Mouse (Mus musculus) liver, embryonic 13.5 days (tissue): ENCODE measurements at regions not wholly inside any gene's neighbourhood (a gene's known extent, or its start where the extent isn't known, plus 50 kb on each side); places are given as distances from the start of the nearest gene placed in this dataset.

Source experiments
- ATAC-seq: fragments of 200-750 bp; cut with Nextera tagmentation; 2 replicates; pipeline ENCODE4 v1.8.0; 2017; ENCODE audit warnings: low read depth, mild to moderate bottlenecking, moderate number of reproducible peaks, moderate library complexity
- DNase-seq: peaks from one replicate; pipeline ENCODE4 v3.0.0; 2022
- H3K27ac ChIP-seq: fragments of 300-500 bp; sonication (generic); 2 replicates; pipeline ENCODE4 v1.5.1; 2015; ENCODE audit warnings: moderate library complexity, mild to moderate bottlenecking, inconsistent platforms
- H3K27me3 ChIP-seq: fragments of 300-500 bp; sonication (generic); 2 replicates; pipeline ENCODE4 v1.6.1; 2015; ENCODE audit warnings: mild to moderate bottlenecking, inconsistent platforms
- H3K36me3 ChIP-seq: fragments of 300-500 bp; sonication (generic); 2 replicates; pipeline ENCODE4 v1.6.1; 2015; ENCODE audit warnings: mild to moderate bottlenecking, inconsistent platforms
- H3K4me1 ChIP-seq: fragments of 300-500 bp; sonication (generic); replicated peaks from 2 replicates; pipeline ENCODE4 v1.6.1; 2015; ENCODE audit warnings: inconsistent platforms
- H3K4me2 ChIP-seq: fragments of 300-500 bp; sonication (generic); 2 replicates; pipeline ENCODE4 v1.6.1; 2015; ENCODE audit warnings: inconsistent platforms, mild to moderate bottlenecking, moderate library complexity
- H3K4me3 ChIP-seq: fragments of 300-500 bp; sonication (generic); replicated peaks from 2 replicates; pipeline ENCODE4 v1.5.1; 2015; ENCODE audit warnings: mild to moderate bottlenecking, inconsistent platforms
- H3K9ac ChIP-seq: fragments of 300-500 bp; sonication (generic); 2 replicates; pipeline ENCODE4 v1.6.1; 2015; ENCODE audit warnings: mild to moderate bottlenecking, inconsistent platforms
- H3K9me3 ChIP-seq: fragments of 300-500 bp; sonication (generic); replicated peaks from 2 replicates; pipeline ENCODE4 v1.6.1; 2016; ENCODE audit warnings: inconsistent platforms
- WGBS: fragments of 180-500 bp; shearing (Covaris S2); methylation state at CpG from one replicate; pipeline ENCODE4 v1.1.7; 2015; ENCODE audit not compliant: insufficient replicate concordance; 5-methylcytosine and 5-hydroxymethylcytosine counted together

- Histone ChIP-seq H3K9ac (no peak overlapping the region), H3K27ac (no peak overlapping the region), H3K4me3 (no peak overlapping the region), H3K27me3 (no peaks in the 10 kb centered on the region), H3K4me1 (no peaks in the 10 kb centered on the region; the same call in 1 of the 2 replicates), H3K4me2 (no peak overlapping the region), H3K36me3 (no peaks in the 10 kb centered on the region), H3K9me3 (no peaks in the 10 kb centered on the region)
- DNase-seq (no peak), ATAC-seq (no peak)
- 55% methylated on average over 4 of the region's 4 CpGs for WGBS
These were observed 221.2 kb upstream of the Id2 start for GRCm38 (mm10) chr12:25318072-25318671.

- H3K9ac ChIP-seq: no peak overlapping the region
- WGBS: 44% methylated on average over 1 of the region's 1 CpGs
- DNase-seq: no peak
These were observed 219.0 kb upstream of the Id2 start for GRCm38 (mm10) chr12:25315969-25316368.

DNA sequence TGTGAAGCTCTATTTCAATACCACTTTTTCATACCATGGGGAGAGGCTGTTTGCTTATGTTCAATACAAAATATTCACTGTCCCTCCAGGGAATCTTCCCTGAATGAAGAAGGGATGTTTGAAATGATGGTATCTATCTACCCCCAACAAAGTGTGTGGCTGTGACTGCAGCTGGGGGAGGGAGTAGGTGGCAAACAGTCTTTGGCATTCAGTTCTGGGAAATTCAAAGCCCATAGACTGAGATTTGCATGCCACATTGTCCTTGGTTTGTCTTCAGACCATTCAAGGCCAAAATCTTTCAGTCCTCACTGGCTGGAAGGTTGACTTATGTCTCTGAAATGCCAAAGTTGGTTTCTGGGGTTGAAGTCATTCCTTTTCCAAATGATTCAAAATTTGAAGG, 216.3 kb upstream of the Id2 start:
- no peaks in the 10 kb centered on the region; the same call in 1 of the 2 replicates for H3K4me1 ChIP-seq

More at GRCm38 (mm10) chr12:25315969-25316368, 219.0 kb upstream of the Id2 start:
- H3K4me2 ChIP-seq: no peak overlapping the region
- no peaks in the 10 kb centered on the region for H3K27me3 ChIP-seq
- no peak for ATAC-seq
- H3K9me3 ChIP-seq: no peaks in the 10 kb centered on the region
- H3K4me1 ChIP-seq: no peaks in the 10 kb centered on the region; the same call in 1 of the 2 replicates
- H3K36me3 ChIP-seq: no peaks in the 10 kb centered on the region
- H3K27ac ChIP-seq: no peak overlapping the region
- H3K4me3 ChIP-seq: no peak overlapping the region

DNA sequence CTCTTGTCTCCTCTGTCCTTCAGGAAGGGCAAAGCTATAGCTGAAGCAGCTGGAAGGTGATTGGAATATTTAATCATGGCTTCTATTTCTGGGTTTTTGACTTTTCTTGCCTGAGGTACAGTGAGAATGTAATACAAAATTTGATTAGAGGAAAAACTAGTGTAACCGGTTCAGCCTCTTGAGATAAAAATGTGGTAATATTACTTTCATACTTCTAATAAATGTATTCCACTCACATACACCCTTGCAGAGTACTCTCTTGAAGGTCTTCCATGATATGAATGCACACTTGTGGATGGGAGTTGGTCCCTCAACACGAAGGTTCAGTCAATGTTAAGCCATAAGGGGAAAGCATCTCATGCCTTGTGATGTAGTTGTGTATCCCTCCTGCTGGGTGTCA, 215.4 kb upstream of the Id2 start:
- H3K4me3 ChIP-seq: no peak overlapping the region
- no peaks in the 10 kb centered on the region for H3K4me1 ChIP-seq
- 62% methylated on average over 2 of the region's 2 CpGs for WGBS
- ATAC-seq (no peak), DNase-seq (no peak)
- no peaks in the 10 kb centered on the region for H3K27me3 ChIP-seq
- no peaks in the 10 kb centered on the region for H3K9me3 ChIP-seq
- H3K9ac ChIP-seq: no peak overlapping the region
- H3K27ac ChIP-seq: no peak overlapping the region
- H3K36me3 ChIP-seq: no peaks in the 10 kb centered on the region
- H3K4me2 ChIP-seq: no peak overlapping the region

More for the DNA sequence above, 216.3 kb upstream of the Id2 start:
- Histone ChIP-seq H3K9me3 (no peaks in the 10 kb centered on the region), H3K36me3 (no peaks in the 10 kb centered on the region), H3K4me3 (no peak overlapping the region), H3K4me2 (no peak overlapping the region), H3K27ac (no peak overlapping the region), H3K27me3 (no peaks in the 10 kb centered on the region), H3K9ac (no peak overlapping the region)
- ATAC-seq (no peak), DNase-seq (no peak)

DNA sequence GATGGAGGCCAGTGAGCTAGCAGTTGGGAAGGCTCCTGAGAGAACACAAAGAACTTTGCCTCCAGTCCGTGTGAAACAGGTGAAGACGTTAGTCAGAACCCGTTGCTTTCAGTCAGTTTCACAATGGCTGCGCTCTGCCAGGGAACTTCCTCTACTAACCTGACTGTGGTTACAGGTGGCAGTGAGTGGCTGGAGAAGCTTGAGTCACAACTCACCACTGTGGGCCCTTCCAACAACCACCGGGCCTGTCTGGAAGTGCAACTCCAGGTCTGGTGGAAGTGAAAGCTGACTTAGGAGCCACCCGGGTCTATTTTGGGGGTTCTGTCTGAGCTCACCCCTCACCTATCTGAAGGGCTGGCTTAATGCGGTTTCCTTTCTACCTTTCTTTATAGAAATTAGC, 214.8 kb upstream of the Id2 start:
- Histone ChIP-seq H3K27me3 (no peaks in the 10 kb centered on the region), H3K36me3 (no peaks in the 10 kb centered on the region), H3K4me1 (no peaks in the 10 kb centered on the region), H3K27ac (no peak overlapping the region), H3K4me2 (no peak overlapping the region), H3K9me3 (no peaks in the 10 kb centered on the region), H3K4me3 (no peak overlapping the region), H3K9ac (no peak overlapping the region)
- ATAC-seq (no peak), DNase-seq (no peak)
- WGBS: 51% methylated on average over 7 of the region's 7 CpGs

GRCm38 (mm10) chr12:25310293-25310946, 213.5 kb upstream of the Id2 start:
- WGBS: 40% methylated on average over 6 of the region's 6 CpGs
- Histone ChIP-seq H3K4me2 (no peak overlapping the region), H3K27ac (no peak overlapping the region), H3K4me1 (no peaks in the 10 kb centered on the region), H3K9ac (no peak overlapping the region), H3K4me3 (no peak overlapping the region), H3K9me3 (no peaks in the 10 kb centered on the region), H3K36me3 (no peaks in the 10 kb centered on the region), H3K27me3 (no peaks in the 10 kb centered on the region)
- DNase-seq (no peak), ATAC-seq (no peak)

- no peak for ATAC-seq
- no peak for DNase-seq
- H3K27ac ChIP-seq: no peak overlapping the region
- no peaks in the 10 kb centered on the region for H3K36me3 ChIP-seq
- no peaks in the 10 kb centered on the region for H3K4me1 ChIP-seq
- no peak overlapping the region for H3K4me2 ChIP-seq
- H3K4me3 ChIP-seq: no peak overlapping the region
- H3K9ac ChIP-seq: no peak overlapping the region
- 69% methylated on average over 6 of the region's 6 CpGs for WGBS
- H3K27me3 ChIP-seq: no peaks in the 10 kb centered on the region
- H3K9me3 ChIP-seq: no peaks in the 10 kb centered on the region
These were observed 212.3 kb upstream of the Id2 start for GRCm38 (mm10) chr12:25309234-25309633.

DNA sequence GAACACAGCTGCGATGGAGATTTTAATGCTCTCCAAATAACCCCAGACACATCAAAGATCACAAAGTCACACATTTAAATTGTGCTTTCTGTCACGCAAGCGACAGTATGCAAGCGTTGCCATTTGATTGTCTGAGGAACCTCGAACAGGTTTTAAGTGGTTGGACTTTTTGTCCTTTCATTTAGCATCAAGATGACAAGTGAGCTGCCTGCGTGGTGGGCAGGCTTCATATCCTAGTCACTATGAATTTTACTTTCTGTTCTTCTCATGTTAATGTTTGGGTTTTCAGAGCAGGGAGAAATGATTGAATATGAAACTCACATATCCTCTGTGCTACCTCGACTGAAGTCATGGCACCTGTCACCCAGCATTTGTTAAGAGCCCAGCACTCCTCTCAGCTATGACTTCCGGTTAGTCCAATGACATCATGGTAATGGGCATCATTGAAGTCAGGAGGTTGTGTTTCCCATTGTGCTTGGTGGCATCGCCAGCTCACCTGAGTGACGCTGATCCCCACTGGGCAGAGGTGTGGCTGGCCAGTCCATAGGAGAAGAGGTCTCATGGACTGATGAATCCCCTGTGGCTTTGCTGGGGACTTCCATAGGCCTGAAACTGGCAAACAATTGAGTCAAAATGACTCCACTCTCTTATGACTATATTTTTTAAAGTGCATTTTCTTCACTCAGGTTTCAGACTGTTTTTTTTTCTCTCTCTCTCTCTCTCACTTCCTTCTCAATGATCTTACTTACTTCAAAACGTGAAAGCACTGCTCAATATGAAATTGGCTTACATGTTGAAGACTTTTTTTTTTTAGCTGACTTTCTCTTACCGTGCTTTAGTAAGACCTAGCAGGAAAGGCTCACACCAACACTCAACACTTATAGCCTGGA, 209.1 kb upstream of the Id2 start:
- Histone ChIP-seq H3K9me3 (no peaks in the 10 kb centered on the region), H3K4me1 (peaks cover 5% of the 10 kb centered on the region), H3K9ac (no peak overlapping the region), H3K27me3 (no peaks in the 10 kb centered on the region), H3K36me3 (no peaks in the 10 kb centered on the region), H3K27ac (no peak overlapping the region), H3K4me3 (no peak overlapping the region), H3K4me2 (no peak overlapping the region)
- no peak for DNase-seq
- no peak for ATAC-seq
- WGBS: 68% methylated on average over 12 of the region's 12 CpGs

- ATAC-seq: no peak
- no peak overlapping the region for H3K4me2 ChIP-seq
- 63% methylated on average over 6 of the region's 6 CpGs for WGBS
- no peak for DNase-seq
- no peak overlapping the region for H3K27ac ChIP-seq
- no peak overlapping the region for H3K9ac ChIP-seq
- peaks cover 16% of the 10 kb centered on the region for H3K4me1 ChIP-seq
- H3K9me3 ChIP-seq: no peaks in the 10 kb centered on the region
- H3K27me3 ChIP-seq: no peaks in the 10 kb centered on the region
- H3K4me3 ChIP-seq: no peak overlapping the region
- no peaks in the 10 kb centered on the region for H3K36me3 ChIP-seq
These were observed 208.0 kb upstream of the Id2 start for GRCm38 (mm10) chr12:25304820-25305511.

- no peak for ATAC-seq
- H3K27ac ChIP-seq: no peak overlapping the region
- H3K27me3 ChIP-seq: no peaks in the 10 kb centered on the region
- H3K4me3 ChIP-seq: no peak overlapping the region
- no peak overlapping the region for H3K4me2 ChIP-seq
- 32% methylated on average over 7 of the region's 7 CpGs for WGBS
- H3K36me3 ChIP-seq: no peaks in the 10 kb centered on the region
- no peak for DNase-seq
- no peak overlapping the region for H3K9ac ChIP-seq
- H3K4me1 ChIP-seq: peaks cover 26% of the 10 kb centered on the region
- no peaks in the 10 kb centered on the region for H3K9me3 ChIP-seq
These were observed 206.6 kb upstream of the Id2 start for GRCm38 (mm10) chr12:25303500-25304050.

DNA sequence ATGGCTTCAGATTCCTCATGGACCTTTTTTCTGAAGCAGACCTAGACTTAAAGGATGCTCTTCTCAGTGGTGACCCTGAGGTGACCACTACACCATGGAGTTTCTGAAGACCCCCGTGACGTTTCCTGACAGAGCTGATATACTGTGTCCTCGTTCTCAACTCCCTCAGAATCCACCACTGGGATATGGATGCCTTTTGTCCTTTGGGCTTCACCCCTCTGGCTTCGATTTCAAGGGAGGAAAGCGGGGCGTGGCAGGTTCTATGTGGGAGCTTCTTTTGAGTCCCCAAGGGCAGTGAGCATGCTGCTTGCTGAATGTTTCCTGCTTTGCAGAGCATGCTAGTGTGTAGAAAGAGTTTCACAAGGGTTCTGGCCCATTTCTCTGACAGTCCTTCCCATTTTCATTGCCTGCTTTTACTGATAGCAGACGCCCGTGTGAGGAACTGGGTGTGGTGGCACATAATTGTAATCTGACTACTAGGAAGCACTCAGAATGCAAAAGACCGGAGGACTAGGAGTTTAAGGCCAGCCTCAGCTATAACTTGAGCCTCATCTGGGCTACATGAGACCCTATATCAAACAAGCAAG, 204.0 kb upstream of the Id2 start:
- H3K27me3 ChIP-seq: no peaks in the 10 kb centered on the region
- no peaks in the 10 kb centered on the region for H3K36me3 ChIP-seq
- no peak overlapping the region for H3K4me2 ChIP-seq
- peaks cover 27% of the 10 kb centered on the region for H3K4me1 ChIP-seq
- 33% methylated on average over 9 of the region's 9 CpGs for WGBS
- H3K27ac ChIP-seq: no peak overlapping the region
- ATAC-seq: no peak
- no peak overlapping the region for H3K9ac ChIP-seq
- H3K4me3 ChIP-seq: no peak overlapping the region
- DNase-seq: no peak
- H3K9me3 ChIP-seq: no peaks in the 10 kb centered on the region
